Mouse (Mus musculus) heart, embryonic 10.5 days (tissue): ENCODE measurements around the gene Bahcc1. TPM values are rescaled to one million over a fixed set of nuclear protein-coding genes. Genes with fewer than 3 reads are reported as not detected.
A peak's percentile ranks its signal among the peaks of the same experiment; 100 is the strongest.

Experiments used
- DNase-seq: peaks from one replicate; pipeline ENCODE4 v3.0.0-alpha.2; 2017; ENCODE audit warnings: low spot score
- H3K27ac ChIP-seq: fragments of 300-500 bp; sonication (generic); 2 replicates; pipeline ENCODE4 v1.5.1; 2016; ENCODE audit warnings: mild to moderate bottlenecking
- H3K27me3 ChIP-seq: fragments of 300-500 bp; sonication (generic); 2 replicates; pipeline ENCODE4 v1.6.1; 2016; ENCODE audit warnings: mild to moderate bottlenecking; ENCODE audit not compliant: poor library complexity, insufficient read depth, severe bottlenecking
- H3K36me3 ChIP-seq: fragments of 300-500 bp; sonication (generic); 2 replicates; pipeline ENCODE4 v1.6.1; 2016; ENCODE audit warnings: mild to moderate bottlenecking, moderate library complexity
- H3K4me1 ChIP-seq: fragments of 300-500 bp; sonication (generic); 2 replicates; pipeline ENCODE4 v1.6.1; 2016; ENCODE audit warnings: mild to moderate bottlenecking
- H3K4me3 ChIP-seq: fragments of 300-500 bp; sonication (generic); 2 replicates; pipeline ENCODE4 v1.5.1; 2016; ENCODE audit warnings: mild to moderate bottlenecking, moderate library complexity
- H3K9me3 ChIP-seq: fragments of 300-500 bp; sonication (generic); 2 replicates; pipeline ENCODE4 v1.6.1; 2016; ENCODE audit warnings: mild to moderate bottlenecking, moderate library complexity
- WGBS: fragments of 180-500 bp; shearing (Covaris S2); methylation state at CpG from one replicate; pipeline ENCODE4 v1.1.7; 2016; 5-methylcytosine and 5-hydroxymethylcytosine counted together
- polyA plus RNA-seq: library from polyadenylated mRNA; unstranded; fragments of >200 nt; fragmentation: Nextera tagmentation; extraction: Ambion mirVana; gene quantifications from 2 replicates; pipeline ENCODE4 v1.2.1, GENCODE M21; 2016

Gene Bahcc1
- polyA plus RNA-seq, 1 experiment from 2014 or later: 12.9 TPM

GRCm38 (mm10) chr11:120267676-120268075, 34.9 kb downstream of the Bahcc1 start:
- Histone ChIP-seq H3K27ac (0 out of 2 replicates have a peak overlapping the region, but pooled peaks have one; percentile 31), H3K9me3 (no peaks in the 10 kb centered on the region), H3K4me3 (no peak overlapping the region), H3K27me3 (no peaks in the 10 kb centered on the region), H3K4me1 (peaks cover 79% of the 10 kb centered on the region), H3K36me3 (peaks cover 56% of the 10 kb centered on the region)
- 87% methylated on average over 3 of the region's 3 CpGs for WGBS
- no peak for DNase-seq

- no peak for DNase-seq
- no peaks in the 10 kb centered on the region for H3K27me3 ChIP-seq
- H3K9me3 ChIP-seq: no peaks in the 10 kb centered on the region
- H3K4me1 ChIP-seq: peaks cover 80% of the 10 kb centered on the region
- no peak overlapping the region for H3K4me3 ChIP-seq
- peaks cover 60% of the 10 kb centered on the region for H3K36me3 ChIP-seq
- H3K27ac ChIP-seq: 0 out of 2 replicates have a peak overlapping the region, but pooled peaks have one; percentile 25
- WGBS: 84% methylated on average over 10 of the region's 10 CpGs
These were observed 35.6 kb downstream of the Bahcc1 start for GRCm38 (mm10) chr11:120268195-120268967.

GRCm38 (mm10) chr11:120269007-120269406, 36.3 kb downstream of the Bahcc1 start:
- Histone ChIP-seq H3K4me1 (peaks cover 80% of the 10 kb centered on the region), H3K36me3 (peaks cover 62% of the 10 kb centered on the region), H3K27ac (peak overlapping the region; percentile 16; the same call in 1 of the 2 replicates)

GRCm38 (mm10) chr11:120269498-120270104, 36.9 kb downstream of the Bahcc1 start:
- H3K4me3 ChIP-seq: 0 out of 2 replicates have a peak overlapping the region, but pooled peaks have one; percentile 1

More at GRCm38 (mm10) chr11:120269007-120269406, 36.3 kb downstream of the Bahcc1 start:
- WGBS: 79% methylated on average over 3 of the region's 3 CpGs
- DNase-seq: no peak
- Histone ChIP-seq H3K27me3 (no peaks in the 10 kb centered on the region), H3K9me3 (no peaks in the 10 kb centered on the region), H3K4me3 (no peak overlapping the region)

GRCm38 (mm10) chr11:120279335-120279734, 46.6 kb downstream of the Bahcc1 start:
- Histone ChIP-seq H3K36me3 (peaks cover 98% of the 10 kb centered on the region), H3K27me3 (no peaks in the 10 kb centered on the region), H3K4me3 (no peak overlapping the region), H3K27ac (peak overlapping the region; percentile 80; the same call in 1 of the 2 replicates), H3K4me1 (peaks cover 57% of the 10 kb centered on the region), H3K9me3 (no peaks in the 10 kb centered on the region)
- 90% methylated on average over 11 of the region's 11 CpGs for WGBS
- no peak for DNase-seq

More at GRCm38 (mm10) chr11:120269498-120270104, 36.9 kb downstream of the Bahcc1 start:
- Histone ChIP-seq H3K27ac (peak overlapping the region; percentile 16; the same call in 1 of the 2 replicates), H3K9me3 (no peaks in the 10 kb centered on the region), H3K4me1 (peaks cover 76% of the 10 kb centered on the region), H3K27me3 (no peaks in the 10 kb centered on the region), H3K36me3 (peaks cover 68% of the 10 kb centered on the region)
- WGBS: 54% methylated on average over 8 of the region's 8 CpGs
- DNase-seq: no peak

GRCm38 (mm10) chr11:120280281-120280773, 47.6 kb downstream of the Bahcc1 start:
- peaks cover 98% of the 10 kb centered on the region for H3K36me3 ChIP-seq
- WGBS: 80% methylated on average over 25 of the region's 25 CpGs

GRCm38 (mm10) chr11:120280774-120281173, 48.0 kb downstream of the Bahcc1 start:
- Histone ChIP-seq H3K9me3 (no peaks in the 10 kb centered on the region), H3K27ac (peak overlapping the region; percentile 80), H3K27me3 (no peaks in the 10 kb centered on the region), H3K36me3 (peaks cover 98% of the 10 kb centered on the region), H3K4me1 (peaks cover 57% of the 10 kb centered on the region), H3K4me3 (no peak overlapping the region)
- WGBS: 88% methylated on average over 7 of the region's 7 CpGs
- no peak for DNase-seq

More at GRCm38 (mm10) chr11:120280281-120280773, 47.6 kb downstream of the Bahcc1 start:
- H3K27ac ChIP-seq: peak overlapping the region; percentile 80; the same call in 1 of the 2 replicates
- no peak for DNase-seq
- H3K4me3 ChIP-seq: no peak overlapping the region
- no peaks in the 10 kb centered on the region for H3K27me3 ChIP-seq
- H3K4me1 ChIP-seq: peaks cover 56% of the 10 kb centered on the region
- H3K9me3 ChIP-seq: no peaks in the 10 kb centered on the region

- Histone ChIP-seq H3K27me3 (no peaks in the 10 kb centered on the region), H3K9me3 (no peaks in the 10 kb centered on the region), H3K27ac (peak overlapping the region; percentile 80), H3K36me3 (peaks cover 98% of the 10 kb centered on the region), H3K4me3 (0 out of 2 replicates have a peak overlapping the region, but pooled peaks have one; percentile 0), H3K4me1 (peaks cover 57% of the 10 kb centered on the region)
- WGBS: 59% methylated on average over 3 of the region's 3 CpGs
- DNase-seq: no peak
These were observed 48.5 kb downstream of the Bahcc1 start for GRCm38 (mm10) chr11:120281197-120281596.

GRCm38 (mm10) chr11:120283542-120283941, 50.8 kb downstream of the Bahcc1 start:
- H3K9me3 ChIP-seq: no peaks in the 10 kb centered on the region
- H3K4me1 ChIP-seq: peaks cover 70% of the 10 kb centered on the region
- peak overlapping the region; percentile 80 for H3K27ac ChIP-seq
- H3K36me3 ChIP-seq: peaks cover 100% of the 10 kb centered on the region
- DNase-seq: no peak
- H3K27me3 ChIP-seq: no peaks in the 10 kb centered on the region
- no peak overlapping the region for H3K4me3 ChIP-seq
- 47% methylated on average over 5 of the region's 5 CpGs for WGBS

GRCm38 (mm10) chr11:120289644-120290043, 56.9 kb downstream of the Bahcc1 start:
- Histone ChIP-seq H3K4me1 (peaks cover 40% of the 10 kb centered on the region), H3K27me3 (no peaks in the 10 kb centered on the region), H3K27ac (0 out of 2 replicates have a peak overlapping the region, but pooled peaks have one; percentile 13), H3K4me3 (no peak overlapping the region), H3K9me3 (no peaks in the 10 kb centered on the region), H3K36me3 (peaks cover 70% of the 10 kb centered on the region)
- 94% methylated on average over 17 of the region's 17 CpGs for WGBS
- DNase-seq: no peak

- H3K4me1 ChIP-seq: peaks cover 45% of the 10 kb centered on the region
- peaks cover 64% of the 10 kb centered on the region for H3K36me3 ChIP-seq
- no peaks in the 10 kb centered on the region for H3K9me3 ChIP-seq
These were observed 57.5 kb downstream of the Bahcc1 start for GRCm38 (mm10) chr11:120290266-120290665.

GRCm38 (mm10) chr11:120293714-120294113, 61.0 kb downstream of the Bahcc1 start:
- Histone ChIP-seq H3K27me3 (no peaks in the 10 kb centered on the region), H3K4me3 (no peak overlapping the region), H3K27ac (peak overlapping the region; percentile 65), H3K9me3 (no peaks in the 10 kb centered on the region), H3K36me3 (peaks cover 29% of the 10 kb centered on the region), H3K4me1 (peaks cover 55% of the 10 kb centered on the region)
- no peak for DNase-seq
- 64% methylated on average over 1 of the region's 1 CpGs for WGBS

More at GRCm38 (mm10) chr11:120290266-120290665, 57.5 kb downstream of the Bahcc1 start:
- no peaks in the 10 kb centered on the region for H3K27me3 ChIP-seq
- no peak overlapping the region for H3K27ac ChIP-seq
- WGBS: 90% methylated on average over 14 of the region's 14 CpGs
- H3K4me3 ChIP-seq: no peak overlapping the region
- no peak for DNase-seq
